Mouse (Mus musculus) lung, adult 2 months (tissue): ENCODE results near the gene Nfat5. TPM values are rescaled to one million over a fixed set of nuclear protein-coding genes. Genes with fewer than 3 reads are reported as not detected.

ENCODE experiments used
- DNase-seq: peaks from one replicate; pipeline ENCODE4 v3.0.0; 2022
- H3K4me1 ChIP-seq: fragments of 200-500 bp; 2 replicates; pipeline ENCODE4 v1.6.1; 2011; ENCODE audit warnings: low read length; ENCODE audit not compliant: control insufficient read depth, insufficient read depth
- H3K4me3 ChIP-seq: fragments of 200-500 bp; replicated peaks from 2 replicates; pipeline ENCODE3; 2011; ENCODE audit warnings: low read depth, mild to moderate bottlenecking, control low read depth, low read length; ENCODE audit errors: extremely low read depth
- CTCF ChIP-seq: fragments of 200-500 bp; IDR thresholded peaks from 2 replicates; pipeline ENCODE4 v1.5.1; 2011; ENCODE audit warnings: mild to moderate bottlenecking, low read length, control low read depth; ENCODE audit not compliant: insufficient read depth
- POLR2A ChIP-seq: fragments of 200-500 bp; IDR thresholded peaks from 2 replicates; pipeline ENCODE4 v1.6.1; 2011; ENCODE audit warnings: low read depth, mild to moderate bottlenecking, control low read depth, low read length, borderline replicate concordance; ENCODE audit errors: extremely low read depth
- WGBS: fragments of 180-500 bp; shearing (Covaris S2); methylation state at CpG from one replicate; pipeline ENCODE4 v1.1.7; 2018; 5-methylcytosine and 5-hydroxymethylcytosine counted together
- polyA plus RNA-seq: library from polyadenylated mRNA; depleted of rRNA; stranded (reverse); fragments of >200 nt; gene quantifications from 2 replicates; pipeline ENCODE4 v1.2.3, GENCODE M21; 2012

The Nfat5 gene
- polyA plus RNA-seq, 1 experiment: 31.2 TPM

DNA sequence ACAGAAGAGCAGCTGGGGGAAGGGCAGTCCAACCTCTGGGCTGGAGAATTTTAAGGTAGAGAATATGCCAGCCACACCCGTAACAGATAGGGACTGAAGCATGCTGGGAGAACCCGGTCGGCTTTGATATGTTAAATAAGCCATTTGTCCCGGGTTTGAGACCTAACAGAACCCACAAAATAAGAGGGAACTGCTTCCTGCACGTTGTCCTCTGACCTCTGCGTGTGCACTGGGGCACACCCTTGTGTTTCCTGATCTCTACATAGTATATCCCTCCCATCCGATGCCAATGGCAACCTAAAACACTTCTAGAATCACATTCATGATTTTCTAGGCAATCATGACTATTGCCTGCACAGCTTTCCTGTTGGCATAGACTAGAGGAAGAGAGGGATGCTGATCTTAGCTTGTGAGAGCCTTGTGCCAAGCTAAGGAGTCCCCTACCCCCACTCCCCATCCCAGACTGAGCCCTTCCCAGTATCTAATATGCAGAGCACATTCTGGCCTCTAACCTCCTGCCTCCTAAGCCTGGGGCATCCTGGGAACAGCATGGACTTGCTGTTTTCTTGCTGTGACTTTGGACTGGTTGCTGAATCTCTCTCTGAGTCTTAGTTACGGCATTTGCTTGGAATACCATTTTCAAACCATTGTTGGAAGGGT is 31.1 kb upstream of the Nfat5 start:
- 69% methylated on average over 8 of the region's 8 CpGs for WGBS
- H3K4me1 ChIP-seq: no peaks in the 10 kb centered on the region
- no peak for DNase-seq

DNA sequence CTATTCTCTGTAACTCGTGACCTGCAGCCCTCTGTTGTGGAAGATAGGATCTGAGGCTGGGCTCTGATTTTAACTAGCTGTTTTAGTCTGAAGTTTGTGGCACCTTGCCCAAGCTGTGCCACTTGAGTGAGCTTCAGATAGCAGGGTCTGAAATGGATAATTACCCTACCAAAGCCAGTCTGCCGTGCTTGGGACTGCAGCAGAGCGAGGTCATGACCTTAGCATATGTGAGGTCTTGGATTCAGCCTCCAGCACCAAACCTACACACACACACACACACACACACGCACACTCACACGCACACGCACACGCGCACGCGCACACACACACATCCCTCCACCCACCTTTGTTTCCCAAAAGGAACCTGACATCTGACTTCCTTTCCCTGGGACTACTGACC is 27.5 kb upstream of the Nfat5 start:
- DNase-seq: no peak
- no peak for TF ChIP-seq CTCF
- no peak for TF ChIP-seq POLR2A
- WGBS: 76% methylated on average over 10 of the region's 10 CpGs
- Histone ChIP-seq H3K4me1 (no peaks in the 10 kb centered on the region), H3K4me3 (no peak overlapping the region)

More for the DNA sequence above, 31.1 kb upstream of the Nfat5 start:
- no peak overlapping the region for H3K4me3 ChIP-seq
- TF ChIP-seq CTCF: no peak
- no peak for TF ChIP-seq POLR2A

DNA sequence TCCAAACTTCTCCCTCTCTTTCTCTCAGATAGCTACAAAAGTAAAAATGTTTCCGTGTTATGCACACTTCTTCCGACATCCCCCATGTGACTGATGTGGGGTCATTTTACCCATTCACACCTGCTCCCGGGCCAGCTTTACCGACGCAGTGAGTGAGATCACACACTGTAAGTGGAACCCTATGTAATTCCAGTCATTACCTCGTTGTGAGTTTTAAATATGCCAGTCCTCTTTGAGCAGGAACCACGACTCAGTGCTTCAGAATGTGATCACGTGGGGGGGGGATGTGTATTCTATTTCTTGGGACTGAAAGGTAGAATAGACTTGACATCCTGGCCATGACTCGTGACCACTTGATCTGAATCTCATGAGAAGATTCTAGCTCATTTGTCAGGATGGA is 24.8 kb upstream of the Nfat5 start:
- no peaks in the 10 kb centered on the region for H3K4me1 ChIP-seq
- 58% methylated on average over 9 of the region's 9 CpGs for WGBS
- no peak for DNase-seq
- TF ChIP-seq POLR2A (no peak), CTCF (no peak)
- H3K4me3 ChIP-seq: no peak overlapping the region

DNA sequence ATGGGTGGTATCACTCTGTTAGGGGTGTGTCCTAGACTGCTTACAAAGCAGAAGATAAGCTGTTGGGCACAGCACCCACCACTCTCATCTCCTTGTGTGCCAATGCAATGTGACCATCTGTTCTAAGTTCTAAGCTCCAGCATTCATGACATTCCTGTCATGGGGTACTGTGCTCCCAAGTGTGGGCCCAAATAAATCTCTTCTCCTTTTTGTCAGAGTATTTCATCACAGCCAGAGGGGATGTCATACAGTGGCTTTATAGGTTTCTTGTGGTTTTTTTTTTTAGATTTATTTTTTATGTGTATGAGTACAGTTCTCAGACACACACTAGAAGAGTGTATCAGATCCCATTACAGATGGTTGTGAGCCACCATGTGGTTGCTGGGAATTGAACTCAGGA is 24.1 kb upstream of the Nfat5 start:
- TF ChIP-seq CTCF (no peak), POLR2A (no peak)
- no peak for DNase-seq
- Histone ChIP-seq H3K4me1 (no peaks in the 10 kb centered on the region), H3K4me3 (no peak overlapping the region)

DNA sequence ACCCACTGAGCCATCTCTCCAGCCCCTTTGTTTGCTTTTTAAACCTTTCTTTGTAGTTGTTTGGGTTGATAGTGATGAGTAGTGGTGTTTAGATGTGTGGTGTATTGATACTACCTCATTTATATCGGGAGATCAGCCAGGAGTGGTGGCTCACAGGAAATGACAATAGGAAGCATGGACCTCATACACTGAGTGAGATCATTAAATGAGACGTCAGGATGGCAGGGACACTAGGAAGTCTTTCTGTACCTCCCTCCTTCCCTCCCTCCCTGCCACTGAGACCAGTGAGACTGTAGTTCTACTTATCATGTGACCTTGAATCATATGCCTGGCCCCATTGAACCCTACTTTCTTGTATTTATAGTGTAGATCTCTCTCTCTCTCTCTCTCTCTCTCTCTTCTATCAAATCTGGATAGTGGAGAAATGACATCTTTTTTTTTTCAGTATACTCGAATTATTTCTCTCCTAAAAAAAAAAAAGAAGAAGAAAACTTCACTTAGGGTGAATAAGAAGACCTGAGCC is 23.6 kb upstream of the Nfat5 start:
- no peak for TF ChIP-seq CTCF
- TF ChIP-seq POLR2A: no peak
- no peak for DNase-seq
- Histone ChIP-seq H3K4me3 (no peak overlapping the region), H3K4me1 (no peaks in the 10 kb centered on the region)
- 40% methylated on average over 3 of the region's 3 CpGs for WGBS

DNA sequence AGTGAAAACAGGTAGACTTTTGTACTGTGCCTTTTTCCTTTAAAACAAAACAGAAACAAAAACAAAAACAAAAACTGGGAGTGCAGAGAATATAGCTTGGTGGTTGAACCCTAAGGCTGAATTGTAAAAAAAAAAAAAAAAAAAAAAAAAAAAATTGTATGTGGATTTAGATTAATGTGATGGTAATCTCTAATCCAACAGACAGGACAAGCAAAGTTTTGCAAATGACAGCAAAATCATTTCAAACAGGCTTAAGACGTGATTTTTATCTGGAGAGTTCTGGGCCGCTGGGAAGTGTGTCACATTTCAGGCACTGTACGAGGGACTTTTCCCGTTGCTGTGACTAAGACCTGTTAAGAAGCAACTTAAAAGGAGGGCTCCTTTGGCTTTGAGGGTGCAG is 23.0 kb upstream of the Nfat5 start:
- no peaks in the 10 kb centered on the region for H3K4me1 ChIP-seq
- DNase-seq: no peak
- 79% methylated on average over 4 of the region's 4 CpGs for WGBS
- TF ChIP-seq POLR2A (no peak), CTCF (no peak)
- no peak overlapping the region for H3K4me3 ChIP-seq

DNA sequence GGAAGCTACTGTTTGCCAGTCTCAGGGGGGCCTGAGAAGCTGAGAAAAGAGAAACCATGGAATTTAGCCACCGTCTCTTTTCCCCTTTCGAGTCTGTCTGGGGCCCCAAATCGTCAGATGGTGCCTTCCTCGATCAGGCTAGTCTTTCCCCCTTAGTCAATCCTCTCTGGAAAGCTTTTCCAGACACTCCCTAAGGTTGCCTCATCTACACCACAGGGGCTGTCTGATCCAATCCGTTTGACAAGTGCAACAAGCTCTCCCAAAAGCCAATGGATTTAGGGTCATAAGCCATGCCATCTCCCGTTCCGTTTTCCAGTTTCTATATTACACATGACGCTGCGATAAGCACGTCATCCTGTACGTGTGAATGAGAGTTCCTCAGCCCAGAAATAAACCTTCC is 22.5 kb upstream of the Nfat5 start:
- TF ChIP-seq POLR2A: no peak
- no peak for TF ChIP-seq CTCF
- H3K4me1 ChIP-seq: no peaks in the 10 kb centered on the region
- WGBS: 69% methylated on average over 11 of the region's 11 CpGs
- DNase-seq: no peak
- H3K4me3 ChIP-seq: no peak overlapping the region

DNA sequence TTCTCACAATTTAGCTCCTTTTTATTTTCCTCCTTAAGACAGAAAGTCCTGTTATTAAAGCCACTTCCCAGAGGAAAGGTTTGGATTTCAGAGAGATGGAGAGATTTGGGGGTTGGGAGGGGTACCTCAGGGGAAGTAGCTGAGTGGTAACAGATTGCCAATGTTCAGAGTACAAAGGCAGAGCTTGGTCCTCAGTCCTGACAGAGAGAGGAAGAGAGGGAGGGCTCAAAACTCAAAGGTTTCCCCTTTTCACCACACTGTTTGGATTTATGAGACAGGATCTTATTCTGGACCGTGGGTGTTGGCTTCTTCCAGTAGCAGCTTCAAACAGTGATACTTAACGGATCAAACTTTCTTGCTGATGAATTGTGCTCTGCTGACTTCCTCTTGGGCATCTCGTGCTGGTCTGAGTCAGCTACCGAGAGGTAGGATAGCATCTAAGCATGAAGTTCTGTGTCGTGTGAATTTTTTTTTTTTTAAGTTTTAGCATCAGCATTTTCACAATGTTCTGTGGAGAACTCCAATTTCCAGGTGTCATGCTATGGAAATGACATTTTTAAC is 15.9 kb upstream of the Nfat5 start:
- Histone ChIP-seq H3K4me1 (no peaks in the 10 kb centered on the region), H3K4me3 (no peak overlapping the region)
- 35% methylated on average over 5 of the region's 5 CpGs for WGBS
- DNase-seq: no peak
- TF ChIP-seq POLR2A: no peak
- no peak for TF ChIP-seq CTCF

DNA sequence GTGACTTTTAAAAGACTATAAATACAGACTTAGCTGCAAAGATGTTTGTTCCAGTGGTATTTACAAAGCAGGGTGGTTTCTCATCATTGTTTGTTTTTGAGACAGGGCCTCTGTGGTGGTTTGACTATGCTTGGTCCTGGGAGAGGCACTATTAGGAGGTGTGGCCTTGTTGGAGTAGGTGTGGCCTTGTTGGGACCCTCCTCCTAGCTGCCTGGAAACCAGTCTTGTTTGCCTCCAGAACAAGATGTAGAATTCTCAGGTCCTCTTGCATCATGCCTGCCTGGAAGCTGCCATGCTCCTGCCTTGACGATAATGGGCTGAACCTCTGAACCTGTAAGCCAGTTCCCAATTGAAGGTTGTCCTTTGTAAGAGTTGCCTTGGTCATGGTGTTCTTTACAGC is 14.7 kb upstream of the Nfat5 start:
- Histone ChIP-seq H3K4me1 (no peaks in the 10 kb centered on the region), H3K4me3 (no peak overlapping the region)
- WGBS: 68% methylated on average over 1 of the region's 1 CpGs
- TF ChIP-seq CTCF: no peak
- no peak for TF ChIP-seq POLR2A
- DNase-seq: no peak

DNA sequence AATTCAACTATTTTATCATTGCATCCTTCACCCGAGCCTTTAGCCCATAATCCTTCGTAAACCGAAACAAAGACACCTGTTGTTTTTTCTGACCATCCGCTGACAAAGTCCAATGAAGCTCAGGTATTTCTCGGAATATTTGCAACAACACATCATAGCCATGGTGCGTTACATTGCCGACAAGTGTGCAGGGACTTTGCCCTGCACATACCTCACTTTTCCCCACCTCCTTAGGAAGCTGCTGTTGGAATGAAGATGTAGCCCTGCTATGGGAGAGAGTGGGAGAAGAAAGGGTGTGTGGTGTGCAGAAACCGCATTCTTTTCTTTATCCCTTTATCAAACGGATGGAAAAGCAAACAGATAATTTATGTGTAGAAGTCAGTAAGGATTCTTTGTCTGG is 6.6 kb upstream of the Nfat5 start:
- WGBS: 67% methylated on average over 9 of the region's 9 CpGs
- TF ChIP-seq CTCF (no peak), POLR2A (no peak)
- DNase-seq: no peak
- no peaks in the 10 kb centered on the region for H3K4me1 ChIP-seq
- H3K4me3 ChIP-seq: no peak overlapping the region
